Mouse (Mus musculus) ES-E14 (cell line): ENCODE measurements at regions not wholly inside any gene's neighbourhood (a gene's known extent, or its start where the extent isn't known, plus 50 kb on each side); places are given as distances from the start of the nearest gene placed in this dataset.

Source experiments
- DNase-seq: peaks from one replicate; pipeline ENCODE4 v3.0.0-alpha.2; 2013; ENCODE audit warnings: low read depth, low spot score
- H3K27ac ChIP-seq: 2 replicates; pipeline ENCODE4 v1.5.1; 2012; ENCODE audit warnings: low read depth, mild to moderate bottlenecking, low read length, moderate library complexity, mixed read lengths; ENCODE audit not compliant: poor library complexity, insufficient read depth, severe bottlenecking
- H3K36me3 ChIP-seq: 2 replicates; pipeline ENCODE4 v1.6.1; 2012; ENCODE audit warnings: mild to moderate bottlenecking, low read length, moderate library complexity, mixed read lengths; ENCODE audit not compliant: control insufficient read depth, poor library complexity, insufficient read depth, severe bottlenecking
- H3K4me1 ChIP-seq, 2 experiments: fragments of 150-350 bp in 1 of 2; sonication (generic) in 1 of 2; 2 replicates each; pipeline ENCODE4 v1.6.1; 2012; ENCODE audit warnings: low read length in 2 of 2, mild to moderate bottlenecking in 1 of 2, mixed read lengths in 1 of 2; ENCODE audit not compliant: control insufficient read depth in 2 of 2, insufficient read depth in 2 of 2, poor library complexity in 1 of 2
- H3K4me3 ChIP-seq, 2 experiments: fragments of 150-350 bp in 1 of 2; sonication (generic) in 1 of 2; 2 replicates each; pipeline ENCODE4 v1.5.1; 2012; ENCODE audit warnings: low read length in 2 of 2, low read depth in 1 of 2, mild to moderate bottlenecking in 1 of 2, mixed read lengths in 1 of 2; ENCODE audit not compliant: insufficient read depth in 1 of 2, poor library complexity in 1 of 2, severe bottlenecking in 1 of 2
- H3K9ac ChIP-seq: 2 replicates; pipeline ENCODE4 v1.6.1; 2012; ENCODE audit warnings: low read depth, mild to moderate bottlenecking, low read length, mixed read lengths; ENCODE audit not compliant: poor library complexity, insufficient read depth, severe bottlenecking
- H3K9me3 ChIP-seq: fragments of 150-350 bp; sonication (generic); 2 replicates; pipeline ENCODE4 v1.6.1; 2012; ENCODE audit warnings: low read depth, mild to moderate bottlenecking, low read length; ENCODE audit not compliant: control insufficient read depth, insufficient read depth
- CHD2 ChIP-seq: IDR thresholded peaks from 2 replicates; pipeline ENCODE4 v1.6.1; 2014; ENCODE audit warnings: mild to moderate bottlenecking, low read depth, low read length, inconsistent platforms
- HCFC1 ChIP-seq: IDR thresholded peaks from 2 replicates; pipeline ENCODE4 v1.6.1; 2012; ENCODE audit warnings: low read length, inconsistent platforms, borderline replicate concordance; ENCODE audit not compliant: insufficient read depth
- MAFK ChIP-seq: IDR thresholded peaks from 2 replicates; pipeline ENCODE4 v1.6.1; 2014; ENCODE audit warnings: mild to moderate bottlenecking, low read depth, low read length, inconsistent platforms; ENCODE audit not compliant: insufficient read depth
- ZC3H11A ChIP-seq: IDR thresholded peaks from 2 replicates; pipeline ENCODE4 v1.6.1; 2012; ENCODE audit warnings: low read depth, mild to moderate bottlenecking, inconsistent platforms, low read length, borderline replicate concordance
- ZNF384 ChIP-seq: IDR thresholded peaks from 2 replicates; pipeline ENCODE4 v1.6.1; 2012; ENCODE audit warnings: low read depth, low read length, inconsistent platforms
- in situ Hi-C, 2 experiments: fragments of 600-800 bp; cut with MboI; formaldehyde crosslinking; loops; one replicate each; pipeline ENCODE4 v1.15.1; 2025; ENCODE audit warnings: low sequenced_read_pairs in 2 of 2, inconsistent platforms in 1 of 2; ENCODE audit not compliant: unreplicated experiment in 2 of 2

- H3K4me3 ChIP-seq, result no peak overlapping the region
- in situ Hi-C loops, result no loop called here
- no peak overlapping the region for H3K27ac ChIP-seq
- H3K36me3 ChIP-seq, result no peaks in the 10 kb centered on the region
- H3K9ac ChIP-seq, result no peak overlapping the region
- DNase-seq, result no peak
- no peak for TF ChIP-seq HCFC1
- TF ChIP-seq MAFK, result no peak
- no peak for TF ChIP-seq ZNF384
- TF ChIP-seq ZC3H11A, result no peak
- H3K4me1 ChIP-seq, result peaks cover 0 to 7% of the 10 kb centered on the region in 2 experiments; a peak in 1 of 4 replicates
- H3K9me3 ChIP-seq, result no peaks in the 10 kb centered on the region
Measured at GRCm38 (mm10) chr16:29946966-29947365, 117.2 kb upstream of the Hes1 start.

GRCm38 (mm10) chr16:29947670-29948069 lies 116.5 kb upstream of the Hes1 start:
- TF ChIP-seq HCFC1 (no peak), ZC3H11A (no peak), MAFK (no peak), ZNF384 (no peak), CHD2 (no peak)
- no peak overlapping the region for H3K9ac ChIP-seq
- in situ Hi-C loops, result no loop called here
- H3K4me1 ChIP-seq, result peaks cover 0 to 5% of the 10 kb centered on the region in 2 experiments; a peak in 1 of 4 replicates
- DNase-seq, result no peak
- no peak overlapping the region for H3K4me3 ChIP-seq
- H3K36me3 ChIP-seq, result no peaks in the 10 kb centered on the region
- no peak overlapping the region for H3K27ac ChIP-seq
- H3K9me3 ChIP-seq, result no peaks in the 10 kb centered on the region

- in situ Hi-C loops, result no loop called here
- no peaks in the 10 kb centered on the region for H3K36me3 ChIP-seq
- H3K4me1 ChIP-seq, result peaks cover 0 to 2% of the 10 kb centered on the region in 2 experiments; a peak in 1 of 4 replicates
- H3K27ac ChIP-seq, result no peak overlapping the region
- H3K9me3 ChIP-seq, result no peaks in the 10 kb centered on the region
- H3K9ac ChIP-seq, result no peak overlapping the region
- no peak overlapping the region for H3K4me3 ChIP-seq
- no peak for TF ChIP-seq ZC3H11A
- no peak for TF ChIP-seq CHD2
- no peak for TF ChIP-seq ZNF384
- TF ChIP-seq MAFK, result no peak
- TF ChIP-seq HCFC1, result no peak
- no peak for DNase-seq
Measured at GRCm38 (mm10) chr16:29950136-29950535, 114.0 kb upstream of the Hes1 start.

GRCm38 (mm10) chr16:29950791-29951190 lies 113.4 kb upstream of the Hes1 start:
- Histone ChIP-seq H3K27ac (no peak overlapping the region), H3K9ac (no peak overlapping the region), H3K9me3 (no peaks in the 10 kb centered on the region), H3K4me1 (no peaks in the 10 kb centered on the region), H3K4me3 (no peak overlapping the region), H3K36me3 (no peaks in the 10 kb centered on the region)
- TF ChIP-seq HCFC1 (no peak), ZNF384 (no peak), CHD2 (no peak), MAFK (no peak), ZC3H11A (no peak)
- no peak for DNase-seq
- in situ Hi-C loops, result no loop called here

GRCm38 (mm10) chr16:29954700-29955099 lies 109.5 kb upstream of the Hes1 start:
- Histone ChIP-seq H3K9me3 (no peaks in the 10 kb centered on the region), H3K4me1 (no peaks in the 10 kb centered on the region), H3K9ac (no peak overlapping the region), H3K27ac (no peak overlapping the region), H3K36me3 (no peaks in the 10 kb centered on the region), H3K4me3 (no peak overlapping the region)
- TF ChIP-seq ZC3H11A (no peak), MAFK (no peak), CHD2 (no peak), HCFC1 (no peak)
- in situ Hi-C loops, result no loop called here
- DNase-seq, result no peak
